Mouse (Mus musculus) lung, adult 2 months (tissue): ENCODE data around the gene Btbd2.

Experiments
- CTCF ChIP-seq: fragments of 200-500 bp; IDR thresholded peaks from 2 replicates; pipeline ENCODE4 v1.5.1; 2011; ENCODE audit warnings: mild to moderate bottlenecking, low read length, control low read depth; ENCODE audit not compliant: insufficient read depth
- POLR2A ChIP-seq: fragments of 200-500 bp; IDR thresholded peaks from 2 replicates; pipeline ENCODE4 v1.6.1; 2011; ENCODE audit warnings: low read depth, mild to moderate bottlenecking, control low read depth, low read length, borderline replicate concordance; ENCODE audit errors: extremely low read depth

DNA sequence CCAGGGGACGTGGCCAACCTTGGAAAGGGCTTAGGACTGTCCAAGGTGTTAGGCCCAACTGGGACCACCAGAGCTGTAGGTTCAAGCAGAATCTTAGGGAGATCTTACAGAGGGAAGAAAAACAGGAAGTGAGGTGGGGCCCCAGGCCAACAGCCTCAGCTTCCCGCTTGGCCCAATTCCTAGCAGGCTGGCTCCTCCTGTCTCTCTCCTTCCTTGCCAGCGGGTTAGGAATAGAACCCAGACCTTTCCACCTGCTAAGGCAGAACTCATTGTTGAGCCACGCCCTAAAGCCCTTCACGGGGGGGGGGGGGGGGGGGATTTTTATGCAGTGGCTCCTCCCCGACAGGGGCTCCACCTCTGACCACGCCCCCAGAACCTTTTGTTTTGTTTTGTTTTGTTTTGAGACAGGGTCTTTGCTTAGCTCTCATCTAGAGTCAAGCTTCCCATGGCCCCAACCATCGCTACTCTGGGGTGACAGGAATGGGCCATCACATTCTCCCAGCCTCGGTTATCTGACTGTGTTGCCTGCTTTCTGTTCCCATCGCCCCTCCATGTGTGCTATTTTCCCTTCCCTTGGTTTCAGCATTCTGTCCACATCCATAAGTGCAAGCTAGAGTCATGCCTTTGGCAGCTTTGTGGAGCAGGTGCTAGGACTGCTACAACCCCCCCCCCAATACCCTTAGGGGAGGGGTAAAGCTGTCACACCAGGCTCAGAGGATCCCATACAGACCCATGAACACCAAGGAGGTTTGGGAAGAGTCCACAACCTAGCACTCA is 21.9 kb upstream of the Btbd2 start:
- 0 out of 2 replicates have a peak, but pooled peaks have one; percentile 2 for TF ChIP-seq POLR2A
- no peak for TF ChIP-seq CTCF
